Mouse (Mus musculus) embryonic fibroblast, embryonic 13.5 days (primary cell): ENCODE results near the gene Crcp.

Experiments used
- CTCF ChIP-seq: IDR thresholded peaks from 2 replicates; pipeline ENCODE4 v1.5.1; 2011; ENCODE audit warnings: mild to moderate bottlenecking, control low read depth, low read length, moderate library complexity, borderline replicate concordance; ENCODE audit not compliant: insufficient read depth
- POLR2A ChIP-seq: IDR thresholded peaks from 2 replicates; pipeline ENCODE4 v1.6.1; 2011; ENCODE audit warnings: low read depth, mild to moderate bottlenecking, control low read depth, low read length, moderate library complexity

GRCm38 (mm10) chr5:130023067-130023766, 5.9 kb upstream of the Crcp start:
- no peak for TF ChIP-seq POLR2A
- TF ChIP-seq CTCF: no peak
